Mouse (Mus musculus): ENCODE measurements around the gene Aars2.
A peak's percentile ranks its signal among the peaks of the same experiment; 100 is the strongest.

Aars2 gene

DNA sequence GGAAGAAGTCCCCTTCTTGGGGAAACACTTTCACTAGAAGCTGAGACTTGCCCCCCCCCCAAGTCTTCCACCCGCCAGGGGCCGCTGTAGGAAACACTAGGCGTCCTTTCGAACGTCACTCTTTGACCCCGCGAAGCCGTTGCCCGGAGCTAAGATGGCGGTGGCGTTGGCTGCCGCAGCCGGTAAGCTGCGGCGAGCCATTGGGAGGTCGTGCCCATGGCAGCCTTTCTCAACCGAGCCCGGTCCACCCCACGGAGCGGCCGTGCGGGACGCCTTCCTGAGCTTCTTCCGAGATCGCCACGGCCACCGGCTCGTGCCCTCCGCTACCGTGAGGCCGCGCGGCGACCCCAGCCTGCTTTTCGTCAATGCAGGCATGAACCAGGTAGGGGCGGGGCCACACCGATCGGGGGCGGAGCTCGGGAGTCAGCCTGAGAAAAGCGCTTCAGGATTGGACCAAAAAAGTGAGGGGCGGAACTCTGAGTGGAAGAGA, at the start of gene Aars2:
Aars2 (plus strand) TSS at position 142 of the 490 bp plus-strand sequence.
- DNase-seq (ENCODE audit: low spot score) = peak; percentile 96

GRCm38 (mm10) chr17:45457487-45457886, 49.2 kb upstream of the Aars2 start:
- no peak for DNase-seq (ENCODE audit: low spot score)

- DNase-seq (ENCODE audit: low spot score) = no peak
Observed at GRCm38 (mm10) chr17:45458516-45458915, 48.1 kb upstream of the Aars2 start.

GRCm38 (mm10) chr17:45459062-45459461, 47.6 kb upstream of the Aars2 start:
- DNase-seq (ENCODE audit: low spot score) = no peak

GRCm38 (mm10) chr17:45462506-45462905, 44.1 kb upstream of the Aars2 start:
- no peak for DNase-seq (ENCODE audit: low spot score)

DNA sequence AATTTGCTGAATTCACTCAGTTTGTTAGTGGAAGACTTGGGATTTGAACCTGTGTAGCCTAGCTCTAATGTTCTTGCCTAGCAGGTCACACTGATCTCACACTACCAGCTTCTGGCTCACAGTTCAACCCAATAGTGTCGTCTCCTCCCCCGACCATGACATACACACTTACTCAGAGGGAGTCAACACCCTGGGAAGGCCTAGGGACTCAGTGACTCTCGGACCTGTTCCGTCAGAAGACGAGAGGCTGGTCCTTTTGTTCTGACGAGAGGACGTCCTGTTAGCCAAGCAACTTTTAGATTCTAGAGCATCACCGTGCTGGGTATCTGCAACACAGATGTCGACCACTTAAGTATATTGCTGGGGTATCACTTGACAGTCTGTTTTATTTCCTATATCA, 42.4 kb upstream of the Aars2 start:
- DNase-seq (ENCODE audit: low spot score) = no peak

- no peak for DNase-seq (ENCODE audit: low spot score)
Observed at GRCm38 (mm10) chr17:45466701-45467100, 39.9 kb upstream of the Aars2 start.

- no peak for DNase-seq (ENCODE audit: low spot score)
Observed at GRCm38 (mm10) chr17:45468302-45468701, 38.3 kb upstream of the Aars2 start.

GRCm38 (mm10) chr17:45470726-45471125, 35.9 kb upstream of the Aars2 start:
- DNase-seq (ENCODE audit: low spot score) = no peak

GRCm38 (mm10) chr17:45473667-45474066, 33.0 kb upstream of the Aars2 start:
- no peak for DNase-seq (ENCODE audit: low spot score)

DNA sequence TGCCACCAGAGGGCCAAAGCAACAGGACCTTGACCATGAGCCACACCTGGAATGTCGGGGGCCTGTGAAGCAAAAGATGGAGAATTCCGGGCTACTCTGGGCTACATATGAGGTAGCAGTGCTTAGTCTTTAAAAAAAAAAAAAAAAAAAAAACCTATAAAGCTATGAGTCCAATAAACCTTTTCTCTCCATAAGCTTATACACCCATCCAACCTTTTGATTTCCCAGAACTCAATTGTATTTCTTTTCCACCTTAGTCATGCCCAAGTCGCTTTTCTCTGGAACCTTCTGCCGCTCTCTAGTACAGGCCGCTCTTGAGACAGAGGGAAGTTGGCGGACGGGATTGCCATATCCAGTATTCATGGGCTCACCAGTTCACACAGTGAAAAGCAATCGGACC, 32.5 kb upstream of the Aars2 start:
- DNase-seq (ENCODE audit: low spot score) = no peak

GRCm38 (mm10) chr17:45474669-45475465, 31.8 kb upstream of the Aars2 start, which contains the start of gene Spats1:
Gene Spats1, minus strand, starts transcription at chr17:45475415.
- DNase-seq (ENCODE audit: low spot score) = peak; percentile 71

DNA sequence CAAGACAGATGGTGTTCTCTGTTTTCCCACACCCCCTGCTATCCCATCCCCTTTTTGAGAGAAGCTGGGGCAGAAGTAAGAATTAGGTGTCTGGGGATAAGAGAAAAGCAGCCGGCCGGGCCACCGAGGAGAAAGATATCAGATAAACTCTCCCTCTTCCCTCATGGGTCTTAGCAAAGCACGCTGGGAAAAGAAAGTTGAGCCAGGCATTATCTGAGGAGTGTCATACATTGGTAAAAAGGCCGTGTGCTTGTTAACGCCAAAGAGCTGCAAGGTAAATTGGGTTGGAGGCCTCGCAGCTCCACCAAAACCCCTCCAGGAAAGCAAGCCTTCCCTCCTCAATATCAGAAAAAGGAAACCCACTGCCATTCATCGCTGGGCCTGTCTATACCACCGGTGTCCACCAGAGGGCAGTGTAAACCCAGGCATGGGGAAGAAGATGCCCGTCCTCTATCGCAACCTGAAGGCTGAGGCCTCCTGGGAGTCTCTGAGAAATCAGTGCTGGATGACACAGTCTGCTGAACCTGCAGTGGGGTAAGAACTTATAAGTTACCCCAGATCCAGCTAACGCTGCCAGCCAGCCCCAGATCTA, 28.3 kb upstream of the Aars2 start:
- DNase-seq (ENCODE audit: low spot score) = peak; percentile 88

- DNase-seq (ENCODE audit: low spot score) = no peak
Observed at GRCm38 (mm10) chr17:45480429-45480828, 26.2 kb upstream of the Aars2 start.

DNA sequence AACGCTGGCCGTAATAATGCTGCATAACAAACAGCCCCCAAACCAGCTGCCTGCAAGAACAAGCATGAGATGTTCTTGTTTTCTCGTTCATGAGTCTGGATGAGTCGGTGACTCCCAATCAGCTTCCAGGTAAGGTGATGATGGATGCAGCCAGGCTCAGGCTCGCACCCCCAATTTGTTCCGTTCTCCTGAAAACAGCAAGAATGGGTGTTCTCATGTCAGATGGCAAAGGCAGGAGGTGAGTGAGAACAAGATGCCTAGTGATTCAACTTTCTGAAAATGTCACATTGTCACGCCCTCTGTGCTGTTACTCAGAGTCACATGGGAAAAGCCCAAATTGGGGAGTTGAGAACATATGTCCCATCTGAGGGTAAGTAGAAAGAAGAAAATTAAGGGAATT, 21.1 kb upstream of the Aars2 start:
- no peak for DNase-seq (ENCODE audit: low spot score)

DNA sequence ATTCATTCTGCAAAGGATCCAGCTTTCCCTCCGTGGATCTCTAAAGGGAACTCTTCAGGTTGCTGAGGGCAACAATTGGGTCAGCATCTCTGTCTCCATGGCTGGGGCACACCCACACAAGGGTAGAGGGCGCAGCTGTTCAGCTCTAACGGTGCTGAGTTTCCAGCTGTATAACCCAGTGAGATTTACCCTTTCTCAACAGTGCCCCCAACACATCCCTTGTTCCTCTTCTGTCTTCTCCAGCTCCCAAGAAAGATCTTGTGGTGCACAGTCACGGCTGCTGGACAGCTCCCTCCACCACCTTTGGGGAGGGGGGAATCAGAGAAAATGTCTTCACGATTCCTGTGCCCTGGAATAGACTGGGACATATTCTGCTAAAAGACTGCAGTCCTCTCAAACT, 19.4 kb upstream of the Aars2 start:
- DNase-seq (ENCODE audit: low spot score) = peak; percentile 14

- no peak for DNase-seq (ENCODE audit: low spot score)
Observed at GRCm38 (mm10) chr17:45488321-45489254, 18.1 kb upstream of the Aars2 start.

DNA sequence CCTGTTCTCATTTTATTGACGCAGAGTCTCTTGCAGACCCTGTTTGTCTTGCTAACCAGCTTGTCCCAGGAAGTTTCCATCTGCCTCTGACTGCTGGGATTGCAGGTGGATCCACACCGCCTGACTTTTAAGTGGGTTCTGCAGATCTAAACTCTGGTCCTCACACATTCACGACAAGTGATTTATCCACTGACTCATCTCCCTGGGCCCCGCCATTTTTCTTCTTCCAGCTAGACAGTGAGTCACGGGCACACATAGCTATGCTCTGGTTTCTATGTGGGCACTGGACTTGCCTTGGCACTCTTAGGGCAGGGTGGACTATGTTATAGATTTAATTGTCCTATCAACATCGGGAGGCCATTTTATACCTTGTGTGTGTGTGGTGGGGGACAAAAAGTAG, 16.9 kb upstream of the Aars2 start:
- DNase-seq (ENCODE audit: low spot score) = no peak

- DNase-seq (ENCODE audit: low spot score) = no peak
Observed at GRCm38 (mm10) chr17:45490532-45491154, 16.0 kb upstream of the Aars2 start.

DNA sequence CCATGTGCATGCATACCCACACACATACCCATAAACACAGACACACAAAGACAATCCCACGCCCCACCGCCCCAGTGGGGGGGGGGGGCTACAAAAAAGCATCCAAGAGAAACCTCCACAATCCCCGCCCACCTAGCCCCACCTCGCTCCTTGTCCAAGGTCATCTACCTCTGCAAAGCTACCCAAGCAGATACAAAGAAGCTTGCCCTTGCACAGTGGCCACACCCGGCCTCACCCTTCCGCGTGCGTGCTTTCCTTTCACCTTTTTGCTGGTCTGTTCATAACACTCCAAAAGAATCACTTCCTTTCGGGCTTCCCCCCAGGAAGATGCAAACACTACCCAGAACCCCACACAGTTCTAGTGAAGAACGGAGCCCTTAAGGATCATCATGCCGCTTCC, 11.2 kb upstream of the Aars2 start:
- no peak for DNase-seq (ENCODE audit: low spot score)

DNA sequence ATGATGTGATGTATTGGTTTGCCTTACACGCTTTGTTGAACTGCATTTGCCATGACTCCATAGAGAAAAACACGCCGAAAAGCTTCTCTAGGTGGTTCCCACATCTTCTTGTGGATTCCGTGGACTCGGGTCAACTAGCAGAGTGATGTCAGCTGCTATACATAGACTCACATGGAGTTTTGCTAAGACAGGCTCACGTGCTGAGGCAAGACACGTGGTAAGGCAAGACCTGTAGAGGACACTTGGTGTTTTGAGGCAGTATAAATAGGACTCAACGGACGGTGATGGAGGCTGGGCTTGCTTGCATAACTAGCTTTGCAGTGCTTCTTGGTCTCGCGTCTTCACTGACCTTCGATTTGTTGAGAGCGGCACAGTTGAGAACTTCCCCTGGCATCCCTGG, 8.2 kb upstream of the Aars2 start:
- DNase-seq (ENCODE audit: low spot score) = no peak

GRCm38 (mm10) chr17:45499516-45499915, 7.1 kb upstream of the Aars2 start:
- DNase-seq (ENCODE audit: low spot score) = no peak

Data from embryo, embryonic 10.5 days (tissue).